Mouse (Mus musculus): Measurements from ENCODE around the gene Utp20.
A peak's percentile ranks its signal among the peaks of the same experiment; 100 is the strongest.
"Not testable (repeated sequence)": the region's sequence is repeated elsewhere in the genome, so short reads cannot be mapped to it uniquely, and the experiment has no call there.

Utp20 gene

DNA sequence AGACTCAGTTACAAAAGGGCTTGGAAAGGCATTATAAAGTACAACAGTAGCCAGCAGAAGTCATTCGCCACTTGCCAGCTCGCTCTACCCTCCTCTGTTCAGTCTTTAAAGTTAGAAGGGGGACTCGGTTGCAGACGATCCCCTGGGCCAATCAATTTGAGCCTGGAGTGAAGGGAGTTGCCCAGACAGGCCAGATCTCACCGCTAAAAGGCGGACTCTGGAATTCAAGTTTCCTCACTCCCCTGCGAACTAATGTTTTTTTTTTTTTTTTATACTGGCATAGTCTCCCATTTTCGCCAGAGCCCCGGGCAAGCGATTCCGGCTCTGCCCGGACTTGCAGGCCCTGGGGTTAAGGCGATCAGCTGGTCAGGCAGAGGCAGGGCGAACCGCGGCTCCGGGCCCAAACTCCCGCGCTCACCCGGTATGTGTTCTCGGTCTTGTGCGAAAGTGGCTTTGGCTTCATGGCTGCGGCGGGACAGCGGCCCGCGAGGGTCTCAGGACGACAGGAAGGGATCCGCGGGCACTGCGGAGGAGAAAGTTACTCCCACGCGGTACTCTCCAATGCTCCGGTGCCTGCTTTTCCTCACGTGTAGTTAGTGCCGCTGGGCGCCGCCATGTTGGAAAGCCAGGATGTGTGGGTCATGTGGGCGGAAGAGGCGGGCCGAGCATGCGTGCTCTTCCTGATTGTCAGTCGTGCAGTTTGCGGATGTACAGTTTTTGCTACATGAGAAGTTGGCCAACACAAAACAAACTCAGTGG, at the start of gene Utp20:
TSS of gene Utp20 (minus strand) at position 617 of the 759 bp plus-strand sequence.
- DNase-seq (ENCODE audit: low spot score in 2 of 2) = peak; percentile 70 to 72

DNA sequence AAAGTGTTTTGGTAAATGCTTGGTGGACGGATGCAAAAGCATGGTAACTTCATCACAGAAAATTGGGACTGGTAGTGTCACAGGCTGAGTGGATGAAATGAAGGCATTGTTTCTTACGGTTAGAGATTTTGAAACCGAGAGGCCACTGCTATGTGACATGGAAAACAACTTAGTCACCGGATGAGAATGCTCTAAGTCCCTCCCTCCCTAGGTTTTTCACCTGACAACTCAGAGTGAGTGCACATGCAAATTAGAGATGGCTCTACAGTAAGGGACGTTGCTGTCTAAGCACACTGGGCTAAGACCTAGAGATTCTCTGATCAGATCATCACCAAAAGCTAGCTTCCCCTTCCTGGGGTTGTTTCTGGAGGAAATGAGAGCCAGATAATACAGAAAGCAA, 48.3 kb upstream of the Utp20 start:
- DNase-seq (ENCODE audit: low spot score in 2 of 2) = no peak

DNA sequence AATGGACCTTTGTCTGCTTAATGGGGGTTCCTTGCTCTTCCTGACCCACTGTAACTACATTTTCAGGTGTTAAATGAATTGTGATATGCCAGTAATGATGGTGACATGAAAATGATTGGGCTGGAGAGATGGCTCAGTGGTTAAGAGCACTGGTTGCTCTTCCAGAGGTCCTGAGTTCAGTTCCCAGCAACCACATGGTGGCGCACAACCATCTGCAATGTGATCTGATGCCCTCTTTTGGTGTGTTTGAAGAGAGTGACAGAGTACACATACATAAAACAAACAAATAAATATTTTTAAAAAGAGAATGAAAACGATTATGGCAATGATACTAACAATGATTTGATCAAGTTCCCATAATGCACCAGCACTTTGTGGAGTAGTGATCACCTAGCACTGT, 39.4 kb upstream of the Utp20 start:
- DNase-seq (ENCODE audit: low spot score in 2 of 2) = no peak

DNA sequence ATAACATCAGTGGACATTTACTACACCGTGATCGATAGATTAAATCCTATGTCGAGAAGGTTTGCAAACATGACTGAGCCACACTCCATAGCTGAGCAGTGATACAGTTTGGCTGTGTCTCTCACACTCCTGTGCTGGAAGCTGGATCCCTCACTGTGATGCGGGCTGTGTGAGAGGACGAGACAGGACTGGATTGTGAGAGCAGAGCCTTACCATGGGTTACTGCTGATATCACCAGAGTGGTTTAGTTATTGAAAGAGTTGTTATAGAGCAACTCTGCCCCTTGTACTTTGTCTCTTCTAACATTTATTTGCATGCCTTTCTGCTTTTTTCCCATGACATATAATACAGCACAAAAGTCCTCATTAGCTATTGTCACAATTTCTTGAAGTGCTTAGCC, 35.7 kb upstream of the Utp20 start:
- DNase-seq (ENCODE audit: low spot score in 2 of 2) = no peak

DNA sequence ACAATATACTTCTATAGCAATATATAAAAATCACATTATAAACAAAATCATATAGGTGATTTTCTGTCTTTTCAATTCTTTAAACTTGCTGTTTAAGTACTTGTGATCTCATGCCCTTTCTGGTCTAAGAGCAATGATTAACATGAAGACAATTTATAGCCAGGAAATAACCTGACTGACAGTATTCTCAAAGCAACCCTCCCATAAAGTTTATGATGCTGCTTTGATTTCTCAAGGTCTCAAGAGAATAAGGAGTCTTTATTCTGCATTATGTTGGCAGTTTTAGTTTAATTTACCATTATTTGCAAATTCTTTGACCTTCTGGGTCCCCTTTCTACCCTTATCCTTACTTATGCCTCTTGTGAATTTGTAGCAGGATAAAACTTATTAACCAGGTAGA, 34.8 kb upstream of the Utp20 start:
- DNase-seq (ENCODE audit: low spot score in 2 of 2) = no peak

DNA sequence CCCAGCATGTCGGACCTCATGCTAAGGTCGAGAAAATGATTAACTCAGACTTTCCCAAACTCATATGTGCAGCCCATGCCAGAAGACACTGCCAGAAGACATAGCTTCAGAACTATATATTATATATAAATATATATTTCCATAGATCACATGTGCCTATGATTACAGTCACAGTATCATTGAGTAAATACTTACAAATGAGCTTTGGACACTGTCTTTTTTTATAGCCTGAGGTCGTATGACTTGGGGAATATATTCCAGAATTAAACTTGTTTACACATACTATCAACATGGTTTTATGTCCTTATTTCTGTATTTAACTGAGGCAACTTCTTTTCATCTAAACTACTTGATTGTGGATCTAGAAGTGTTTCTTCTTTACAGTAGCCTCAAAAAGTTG, 34.3 kb upstream of the Utp20 start:
- no peak for DNase-seq (ENCODE audit: low spot score in 2 of 2)

DNA sequence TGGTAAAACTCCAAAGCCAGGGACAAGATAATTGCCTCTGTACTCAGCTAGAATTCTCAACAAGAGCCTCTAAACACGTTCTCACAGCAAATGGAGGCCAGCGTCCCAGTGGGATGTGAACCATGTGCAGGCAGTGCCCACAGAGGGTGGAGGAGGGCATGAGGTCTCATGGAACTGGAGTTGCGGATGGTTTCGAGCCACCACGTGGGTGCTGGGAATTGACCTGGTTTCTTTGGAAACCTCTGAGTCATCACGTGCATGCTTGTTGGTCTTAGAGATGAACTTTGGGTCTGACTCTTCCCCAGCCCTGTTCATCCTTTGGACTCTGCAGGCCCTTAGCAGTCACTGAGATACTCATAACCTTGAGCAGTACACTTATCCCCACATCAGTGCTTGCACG, 26.7 kb upstream of the Utp20 start:
- DNase-seq (ENCODE audit: low spot score in 2 of 2) = no peak

DNA sequence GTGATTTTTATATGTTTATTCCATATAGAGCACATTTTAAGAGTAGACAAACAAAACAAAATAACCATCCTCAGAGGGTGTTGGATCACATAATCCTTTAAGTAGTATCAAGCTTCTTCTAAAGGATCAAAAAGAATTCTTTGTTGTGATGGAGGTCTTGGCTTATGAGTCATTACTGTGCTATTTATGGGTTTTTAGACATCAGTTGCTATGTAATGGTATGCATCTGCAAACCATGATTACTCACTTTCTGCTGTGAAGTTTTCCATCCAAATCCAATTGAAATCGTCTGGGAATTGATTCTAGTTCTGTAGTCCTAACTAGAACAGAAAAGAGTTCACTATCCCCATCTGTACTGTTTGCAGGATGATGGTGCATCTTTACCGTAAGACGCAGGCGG, 23.4 kb upstream of the Utp20 start:
- no peak for DNase-seq (ENCODE audit: low spot score in 2 of 2)

DNA sequence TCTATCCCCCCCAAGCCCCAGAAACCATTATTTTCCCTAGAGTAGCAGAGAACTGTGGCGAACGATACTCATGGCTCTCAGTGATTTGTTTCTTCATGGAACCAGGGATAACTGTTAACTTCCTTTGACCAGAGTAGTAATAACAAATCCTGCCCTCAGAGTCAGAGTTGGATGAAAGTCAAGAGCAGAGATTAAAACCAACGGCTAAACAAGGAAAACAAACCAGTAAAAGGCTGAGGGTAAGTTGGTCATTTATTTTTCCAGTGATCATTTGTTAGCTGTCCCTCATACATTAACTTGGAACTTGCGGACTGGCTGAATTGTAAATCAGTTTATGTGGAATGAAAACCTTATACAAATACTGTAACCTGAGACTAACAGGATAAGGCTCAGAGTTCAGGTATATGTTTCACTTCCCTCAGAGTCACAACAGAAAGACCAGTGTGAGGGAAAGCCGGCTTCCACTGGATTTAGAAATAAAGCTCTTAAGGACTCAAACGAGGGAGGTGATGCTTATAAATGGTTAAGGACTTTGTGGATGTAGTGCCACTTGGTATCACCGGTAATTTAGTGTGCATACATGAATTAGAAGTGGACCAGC, 22.4 kb upstream of the Utp20 start:
- no peak for DNase-seq (ENCODE audit: low spot score in 2 of 2)

DNA sequence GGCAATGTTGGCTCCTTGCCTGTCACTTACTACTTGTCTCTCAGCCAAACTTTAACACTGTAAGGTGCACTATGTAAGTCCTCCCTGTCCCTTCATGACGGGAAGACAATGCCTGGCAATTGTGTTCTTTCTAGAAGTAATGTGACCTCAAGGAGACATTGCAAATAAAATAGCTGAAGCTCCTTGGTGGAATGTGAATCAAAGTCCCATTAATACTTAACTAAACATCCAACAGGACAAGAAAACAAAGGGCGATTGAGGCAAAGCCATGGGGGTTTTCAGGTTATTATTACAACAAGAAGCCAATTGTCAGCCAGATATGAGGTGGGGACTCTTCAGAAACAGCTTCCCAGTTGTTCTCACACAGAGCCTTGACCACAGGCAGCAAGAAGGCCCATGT, 7.6 kb upstream of the Utp20 start:
- DNase-seq (ENCODE audit: low spot score in 2 of 2) = no peak

DNA sequence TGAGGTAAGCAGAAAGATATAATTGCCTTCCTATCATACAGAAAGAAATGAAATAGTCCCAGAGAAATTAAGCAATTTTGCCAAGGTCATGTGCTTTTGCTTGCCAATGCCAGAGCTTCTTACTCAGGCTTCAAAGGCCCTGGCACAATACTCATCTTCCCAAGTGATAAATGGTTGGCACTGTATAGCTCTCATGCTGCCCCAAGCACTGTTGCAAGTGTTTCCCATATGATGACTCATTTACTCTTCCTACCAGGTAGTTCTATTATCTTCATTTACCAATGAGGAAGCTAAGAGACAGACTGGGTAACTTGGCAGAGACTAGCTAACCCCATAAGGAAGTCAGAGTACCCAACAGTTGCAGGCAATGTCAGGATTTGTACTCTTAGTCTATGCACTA, 1.8 kb upstream of the Utp20 start:
- DNase-seq (ENCODE audit: low spot score in 2 of 2) = no peak

DNA sequence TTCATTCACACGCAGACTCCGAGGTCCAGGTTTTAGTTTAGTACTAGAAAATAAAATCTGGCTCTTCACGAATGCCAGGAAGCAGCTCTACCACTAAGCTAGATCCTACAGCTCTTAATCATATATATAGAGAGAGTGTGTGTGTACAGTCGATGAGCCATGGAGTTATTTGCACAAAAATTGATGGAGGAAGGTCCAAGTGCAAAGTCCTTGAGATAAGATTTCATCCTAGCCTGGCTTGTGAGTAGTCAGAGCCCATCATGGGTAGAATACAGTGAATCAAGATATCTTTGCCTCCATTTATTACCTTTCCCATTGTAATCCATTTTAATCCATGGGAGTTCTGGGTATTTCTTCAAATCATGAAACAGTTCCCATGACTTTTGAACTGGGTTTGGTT, 992 bp upstream of the Utp20 start:
- DNase-seq (ENCODE audit: low spot score in 2 of 2) = no peak

DNA sequence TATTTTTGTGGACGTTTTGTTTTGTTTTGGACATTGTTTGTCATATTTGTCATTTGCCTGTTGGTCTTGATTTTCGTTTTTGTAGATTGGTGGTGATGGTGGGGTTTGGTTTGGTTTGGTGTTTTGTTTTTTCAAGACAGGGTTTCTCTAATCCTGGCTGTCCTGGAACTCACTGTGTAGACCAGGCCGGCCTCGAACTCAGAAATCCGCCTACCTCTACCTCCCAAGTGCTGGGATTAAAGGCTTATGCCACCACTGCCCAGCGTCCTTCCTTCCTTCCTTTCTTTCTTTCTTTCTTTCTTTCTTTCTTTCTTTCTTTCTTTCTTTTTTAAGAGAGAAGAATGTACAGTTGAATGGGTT, 323 bp upstream of the Utp20 start:
- DNase-seq (ENCODE audit: low spot score in 2 of 2) = not testable (repeated sequence)

DNA sequence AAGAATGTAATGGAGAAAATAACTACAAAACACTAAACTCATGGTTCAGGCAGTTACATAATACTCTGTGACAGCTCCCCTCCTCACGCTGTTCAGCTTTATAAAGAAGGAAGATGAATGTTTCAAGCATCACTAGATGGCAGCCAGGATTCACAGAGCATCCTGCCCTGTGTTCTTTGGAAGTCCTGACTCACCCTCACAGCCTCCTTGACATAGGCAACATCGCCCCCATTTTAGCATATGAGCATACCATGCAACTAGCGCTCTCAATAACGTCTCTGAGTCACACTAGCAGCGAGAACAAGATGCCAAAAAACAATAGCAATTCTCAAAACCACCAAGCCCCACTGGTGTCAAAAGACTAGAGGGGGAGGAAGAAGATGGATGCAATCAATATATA, 9.3 kb downstream of the Utp20 start:
- DNase-seq (ENCODE audit: low spot score in 2 of 2) = no peak

DNA sequence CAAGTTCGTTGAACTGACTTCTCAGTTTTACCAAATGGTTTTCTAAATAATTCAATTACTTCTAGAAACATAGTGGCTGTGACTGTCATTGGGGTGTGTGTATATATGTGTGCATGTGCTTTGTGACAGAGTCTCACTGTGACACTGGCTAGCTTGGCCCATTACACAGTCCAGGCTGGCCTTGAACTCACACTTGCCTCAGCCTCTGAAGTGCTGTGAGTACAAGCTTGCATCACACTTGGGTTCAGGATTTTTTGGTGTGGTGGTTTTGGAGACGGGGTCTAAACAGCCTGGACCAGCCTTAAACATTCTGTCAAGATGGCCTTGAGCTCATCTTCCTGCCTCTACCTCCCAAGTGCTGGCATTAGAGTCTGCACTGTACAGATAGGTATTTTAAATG, 11.3 kb downstream of the Utp20 start:
- DNase-seq (ENCODE audit: low spot score in 2 of 2) = no peak

DNA sequence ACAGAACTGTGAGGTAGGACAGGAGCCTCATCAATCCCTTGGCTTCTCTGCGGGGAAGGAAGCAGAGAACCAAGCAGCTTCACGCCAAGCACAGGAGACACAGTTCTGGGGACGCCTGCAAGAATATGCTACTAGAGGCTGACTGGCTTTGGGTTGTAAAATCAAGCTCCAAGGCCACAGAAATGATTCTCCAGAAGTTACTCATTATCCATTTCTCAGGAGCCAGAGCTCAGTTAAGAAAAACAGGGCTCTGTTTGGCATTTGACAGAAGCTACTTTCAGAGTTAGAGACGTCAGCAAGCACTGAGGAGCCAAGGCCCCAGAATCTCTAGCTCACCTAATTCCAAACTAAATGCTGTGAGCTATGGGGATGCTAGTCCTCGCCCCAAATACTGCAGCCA, 14.9 kb downstream of the Utp20 start:
- DNase-seq (ENCODE audit: low spot score in 2 of 2) = no peak

DNA sequence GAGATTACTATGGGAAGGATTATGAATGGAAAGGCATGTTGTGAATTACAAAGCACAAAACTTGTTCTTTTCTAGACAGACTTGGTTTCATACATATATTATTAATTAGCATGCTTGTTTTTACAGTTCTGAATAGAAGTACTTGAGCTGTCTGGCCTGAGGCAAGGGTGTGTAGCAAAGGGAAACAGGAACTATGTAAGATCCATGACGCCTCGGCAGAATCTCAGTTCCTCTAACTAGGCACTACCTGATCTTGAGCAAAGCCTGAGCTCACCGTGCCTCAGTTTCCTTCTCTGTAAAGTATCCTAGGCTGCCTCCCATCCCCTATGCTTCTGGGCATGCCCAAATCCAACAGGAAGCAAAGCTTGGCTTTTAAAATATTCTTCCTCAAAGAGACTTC, 24.4 kb downstream of the Utp20 start:
- DNase-seq (ENCODE audit: low spot score in 2 of 2) = peak in 1 of 2 experiments; percentile 3

DNA sequence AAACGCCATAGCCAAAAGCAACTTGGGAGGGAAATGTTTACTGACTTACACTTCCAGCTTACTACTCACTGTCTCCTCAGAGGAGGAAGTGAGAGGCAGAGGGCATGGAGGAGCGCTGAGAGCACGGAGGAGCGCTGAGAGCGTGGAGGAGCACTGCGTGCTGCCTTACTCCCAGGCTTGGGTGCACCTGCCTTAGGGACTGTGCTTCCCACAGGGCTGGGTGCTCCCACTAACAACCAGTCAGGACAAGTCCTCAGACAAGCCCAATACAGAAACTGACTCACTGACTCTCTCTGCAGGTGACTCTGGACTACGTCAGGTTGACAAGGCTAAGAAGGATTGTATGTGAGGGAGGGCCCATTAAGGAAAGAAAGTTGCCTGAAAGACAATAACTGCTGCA, 27.2 kb downstream of the Utp20 start:
- no peak for DNase-seq (ENCODE audit: low spot score in 2 of 2)

DNA sequence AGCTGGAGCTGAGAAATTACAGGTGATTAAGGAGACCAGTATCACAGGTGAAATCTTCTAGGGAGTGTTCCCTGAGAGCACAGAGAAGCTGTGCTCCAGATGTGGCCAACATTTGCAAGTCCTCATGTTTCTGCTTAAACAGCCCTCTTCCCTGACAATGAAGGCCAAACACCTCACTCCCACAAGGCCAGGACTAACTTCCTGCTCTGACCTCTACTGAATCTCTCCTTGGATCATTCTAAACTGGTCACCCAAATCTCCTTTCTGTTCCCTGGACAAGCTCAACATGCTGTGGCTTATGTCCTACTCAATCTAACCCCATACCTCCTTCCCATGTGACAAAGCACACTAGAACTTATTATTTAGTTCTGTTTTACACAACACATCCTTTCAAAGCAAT, 29.2 kb downstream of the Utp20 start:
- DNase-seq (ENCODE audit: low spot score in 2 of 2) = no peak

DNA sequence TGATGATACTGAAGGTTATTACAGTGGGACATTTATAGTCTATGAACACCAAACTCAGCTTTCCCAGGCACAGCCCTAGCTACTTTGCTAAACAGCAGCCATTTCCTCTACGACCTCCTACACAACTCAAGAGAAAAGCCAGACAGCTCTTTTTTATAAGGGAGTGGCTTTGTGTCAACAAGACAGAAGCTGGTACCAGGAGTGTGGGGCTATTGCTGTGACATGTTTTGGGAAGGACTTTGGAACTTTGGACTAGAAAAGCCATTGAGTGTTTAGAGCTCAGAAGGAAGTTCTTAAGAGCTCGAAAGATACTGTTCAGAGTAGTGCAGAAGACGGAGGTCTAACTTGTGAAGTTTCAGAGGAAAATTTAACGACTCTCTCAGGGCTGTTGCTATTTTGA, 29.7 kb downstream of the Utp20 start:
- DNase-seq (ENCODE audit: low spot score in 2 of 2) = no peak

DNA sequence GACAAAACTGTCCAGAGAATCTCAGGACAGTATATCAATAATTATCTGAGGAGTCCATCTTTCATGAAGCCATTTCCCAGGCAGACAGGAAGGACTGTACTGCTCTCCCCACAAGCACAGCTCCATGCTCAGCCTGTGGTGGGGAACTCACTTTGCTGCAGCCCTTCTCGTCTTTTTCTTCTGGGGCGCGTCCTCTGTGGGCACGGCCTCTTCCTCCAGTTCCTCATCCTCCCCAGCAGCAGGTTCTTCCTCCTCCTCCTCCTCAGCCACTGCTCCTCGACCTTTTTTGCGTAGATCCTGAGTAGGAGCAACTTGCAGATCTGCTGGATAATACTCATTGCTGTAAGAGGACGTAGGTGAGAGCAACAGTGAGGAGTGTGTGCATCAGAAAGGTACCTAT, 31.4 kb downstream of the Utp20 start:
- no peak for DNase-seq (ENCODE audit: low spot score in 2 of 2)

DNA sequence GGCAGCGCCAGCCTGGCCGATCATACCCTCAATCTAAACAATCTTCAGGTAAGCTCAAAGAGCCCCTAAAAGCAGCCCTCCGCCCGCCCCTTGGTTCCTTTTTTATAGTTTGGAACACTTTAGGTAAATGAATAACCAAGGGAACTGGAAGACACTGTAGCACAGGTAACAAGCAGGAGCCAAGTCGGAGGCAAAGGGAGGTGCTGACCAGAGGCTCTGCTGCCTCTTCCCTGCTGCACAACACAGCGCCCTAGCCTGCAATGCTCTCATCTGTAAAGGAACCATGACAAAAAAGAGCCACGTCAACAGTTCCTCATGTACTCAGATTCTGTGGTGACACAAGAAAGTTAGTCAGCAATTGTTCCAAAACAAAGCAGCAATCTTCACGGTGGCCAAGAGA, 32.0 kb downstream of the Utp20 start:
- no peak for DNase-seq (ENCODE audit: low spot score in 2 of 2)

DNA sequence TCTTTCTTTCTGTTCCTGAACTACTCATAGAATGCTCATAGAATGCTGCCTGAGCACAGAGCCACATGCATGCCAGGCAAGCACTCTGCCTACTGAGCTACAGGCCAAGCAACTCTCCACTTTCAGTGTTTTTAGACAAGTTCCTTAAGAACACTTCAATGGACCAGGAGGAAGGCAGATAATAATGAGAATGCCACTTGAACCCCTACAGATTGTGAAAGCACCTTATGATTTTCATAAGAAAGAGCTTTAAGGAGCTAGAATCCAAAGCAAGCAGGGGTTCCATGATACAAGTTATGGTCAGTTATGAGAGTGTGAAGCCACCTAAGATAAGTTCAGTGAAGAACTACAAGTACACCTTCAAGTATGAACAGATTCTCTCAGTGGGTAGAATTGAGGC, 32.9 kb downstream of the Utp20 start:
- DNase-seq (ENCODE audit: low spot score in 2 of 2) = no peak

DNA sequence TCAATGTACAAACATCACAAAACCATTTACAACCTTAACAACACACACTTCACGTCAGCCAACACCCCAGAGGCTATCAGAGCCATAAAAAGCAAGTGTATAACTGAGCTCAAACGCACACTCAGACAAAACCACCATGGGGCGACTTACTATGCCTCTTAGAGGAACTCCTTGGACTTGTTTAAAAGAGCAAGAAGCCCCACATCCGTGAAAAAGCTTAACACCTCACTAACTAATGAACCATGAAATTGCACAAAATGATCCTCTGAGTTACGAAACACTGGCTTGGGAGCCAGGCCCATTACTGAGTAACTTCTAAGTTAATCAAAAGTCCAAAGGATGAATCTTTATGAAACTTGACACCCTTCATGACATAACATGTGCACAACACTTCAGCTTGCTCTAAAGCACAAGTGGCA, 42.1 kb downstream of the Utp20 start:
- no peak for DNase-seq (ENCODE audit: low spot score in 2 of 2)
